Mouse (Mus musculus) testis, adult 2 months (tissue): Measurements from ENCODE around the gene Bmper.

ENCODE experiments used
- CTCF ChIP-seq: fragments of 200-500 bp; IDR thresholded peaks from 2 replicates; pipeline ENCODE4 v1.5.1; 2012; ENCODE audit warnings: low read depth, mild to moderate bottlenecking, inconsistent platforms, low read length, moderate library complexity; ENCODE audit not compliant: control insufficient read depth, insufficient read depth, insufficient replicate concordance
- POLR2A ChIP-seq: fragments of 200-500 bp; IDR thresholded peaks from 2 replicates; pipeline ENCODE4 v1.6.1; 2012; ENCODE audit warnings: low read depth, mild to moderate bottlenecking, inconsistent platforms, low read length, moderate library complexity; ENCODE audit not compliant: control insufficient read depth

DNA sequence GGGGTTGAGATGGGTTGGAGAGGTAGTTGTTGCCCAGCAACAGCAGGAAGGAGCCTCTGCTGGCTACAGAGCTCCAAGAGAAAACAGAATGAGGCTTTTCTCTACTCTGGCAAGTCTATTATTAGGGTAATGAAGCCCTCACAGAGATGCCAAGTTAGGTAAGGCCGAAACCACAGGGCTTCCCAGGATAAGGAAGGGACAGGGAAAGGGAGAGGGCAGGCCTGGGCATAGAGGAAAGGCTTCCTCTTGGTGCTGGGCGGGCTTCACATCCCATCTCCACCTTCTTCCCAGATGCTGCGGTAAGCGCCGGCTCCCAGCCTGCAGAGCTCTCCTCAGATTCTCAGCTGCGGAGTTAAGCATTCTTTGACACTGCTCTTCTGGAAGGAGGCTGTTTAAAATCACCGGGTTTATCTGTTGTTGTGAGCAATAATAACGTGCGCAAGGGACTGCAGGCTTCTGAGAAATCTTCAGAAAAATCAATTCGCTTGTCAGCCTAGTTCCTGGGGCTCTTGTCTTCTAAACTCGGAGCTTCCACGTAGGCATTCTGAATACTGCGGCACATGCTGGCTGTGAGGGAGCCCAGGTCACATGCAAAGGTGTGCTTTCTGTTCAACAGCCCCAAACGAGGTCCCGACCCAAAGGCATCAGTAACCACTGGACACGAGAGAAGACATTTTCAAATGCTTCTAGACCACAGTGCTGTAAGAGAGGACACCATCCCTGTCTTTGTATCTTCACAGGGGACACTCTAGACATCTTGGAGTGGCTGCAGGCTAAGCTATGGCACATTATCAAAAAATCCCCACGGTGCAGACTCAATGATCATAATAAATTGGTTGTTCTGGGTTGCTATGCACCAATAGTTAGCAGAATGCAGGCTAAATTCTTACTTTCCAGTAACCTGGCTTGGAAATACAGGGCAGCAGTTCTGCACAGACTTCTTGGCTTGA is 18.3 kb upstream of the Bmper start:
- no peak for TF ChIP-seq CTCF
- TF ChIP-seq POLR2A, result no peak
